Mouse (Mus musculus): ENCODE data around the gene Ptpro. TPM values are rescaled to one million over a fixed set of nuclear protein-coding genes. Genes with fewer than 3 reads are reported as not detected.

The Ptpro gene
- polyA plus RNA-seq, 1 experiment from 2014 or later, result 3.3 TPM

DNA sequence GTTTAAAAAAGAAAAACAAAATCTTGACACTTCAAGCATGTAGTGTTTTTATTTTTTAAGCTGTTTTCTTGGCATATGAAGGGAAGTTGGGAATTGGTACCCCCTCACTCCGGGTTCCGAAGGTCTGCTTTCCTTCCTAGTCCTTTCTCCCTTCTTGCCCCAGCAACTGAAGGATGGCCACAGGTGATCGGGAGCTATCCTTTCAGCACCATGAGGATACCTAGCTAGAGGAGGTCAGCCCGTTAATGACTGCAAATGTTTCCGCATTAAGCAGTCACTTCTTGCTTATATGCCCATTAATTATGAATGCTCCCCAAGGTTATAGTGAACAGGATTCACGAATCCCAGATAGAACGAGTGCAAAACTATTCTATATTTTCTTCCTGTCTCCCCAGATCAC, 1.3 kb downstream of the Ptpro start:
- Histone ChIP-seq H3K27me3 (ENCODE audit: control insufficient read depth, insufficient read depth, low read length) (peaks cover 21% of the 10 kb centered on the region), H3K4me3 (replicated peaks; ENCODE audit: low read length) (no peak overlapping the region), H3K36me3 (ENCODE audit: control insufficient read depth, insufficient read depth, low read length) (no peaks in the 10 kb centered on the region), H3K9me3 (replicated peaks; ENCODE audit: control insufficient read depth, low read length) (no peaks in the 10 kb centered on the region), H3K27ac (ENCODE audit: low read length) (no peak overlapping the region), H3K4me2 (ENCODE audit: low read depth, low read length) (no peak overlapping the region), H3K9ac (ENCODE audit: low read length) (no peak overlapping the region), H3K4me1 (ENCODE audit: control insufficient read depth, insufficient read depth, low read length) (no peaks in the 10 kb centered on the region)
- ATAC-seq (ENCODE audit: insufficient read depth, low FRiP score), result no peak
- whole genome bisulfite sequencing, result 8% methylated on average over 7 of the region's 7 CpGs

DNA sequence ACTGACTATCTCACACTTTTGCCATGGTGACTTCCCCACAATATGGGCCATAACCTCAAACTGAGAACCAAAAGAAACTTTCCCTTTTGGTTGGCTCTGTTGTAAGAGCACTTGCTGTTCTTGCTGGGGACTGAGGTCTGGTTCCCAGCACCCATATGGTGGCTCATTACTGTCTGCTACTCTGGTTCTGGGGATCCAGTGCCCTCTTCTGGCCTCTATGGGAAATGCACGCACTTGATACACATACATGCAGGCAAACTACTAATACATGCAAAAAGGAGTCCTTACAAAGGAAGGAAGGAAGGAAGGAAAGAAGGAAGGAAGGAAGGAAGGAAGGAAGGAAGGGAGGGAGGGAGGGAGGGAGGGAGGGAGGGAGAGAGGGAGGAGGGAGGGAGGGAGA, 8.9 kb downstream of the Ptpro start:
- Histone ChIP-seq H3K4me3 (replicated peaks; ENCODE audit: low read length) (no peak overlapping the region), H3K36me3 (ENCODE audit: control insufficient read depth, insufficient read depth, low read length) (no peaks in the 10 kb centered on the region), H3K4me2 (ENCODE audit: low read depth, low read length) (no peak overlapping the region), H3K27me3 (ENCODE audit: control insufficient read depth, insufficient read depth, low read length) (no peaks in the 10 kb centered on the region), H3K9ac (ENCODE audit: low read length) (no peak overlapping the region), H3K27ac (ENCODE audit: low read length) (no peak overlapping the region), H3K9me3 (replicated peaks; ENCODE audit: control insufficient read depth, low read length) (no peaks in the 10 kb centered on the region), H3K4me1 (ENCODE audit: control insufficient read depth, insufficient read depth, low read length) (no peaks in the 10 kb centered on the region)
- 91% methylated on average over 1 of the region's 1 CpGs for WGBS
- no peak for ATAC-seq (ENCODE audit: insufficient read depth, low FRiP score)

DNA sequence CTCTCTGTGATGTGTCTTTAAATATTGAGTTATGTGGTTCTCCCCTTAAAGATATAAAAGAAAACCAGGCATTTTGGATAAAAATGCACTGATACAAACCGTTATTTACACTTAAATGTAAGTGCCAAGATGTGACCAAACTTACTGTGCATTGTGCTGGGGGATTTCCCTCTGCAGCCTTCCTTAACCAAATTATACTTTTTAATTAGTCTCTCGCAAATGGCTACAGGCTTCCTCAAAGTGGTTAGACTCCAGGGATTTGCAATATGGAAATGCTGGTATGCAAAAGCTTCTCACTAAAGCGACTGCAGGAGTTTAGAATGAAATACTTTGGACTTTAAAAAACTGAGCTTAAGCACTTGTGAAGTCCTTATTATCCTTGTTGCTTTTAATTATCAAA, 10.0 kb downstream of the Ptpro start:
- H3K9ac ChIP-seq (ENCODE audit: low read length), result no peak overlapping the region
- ATAC-seq (ENCODE audit: insufficient read depth, low FRiP score), result no peak
- no peak overlapping the region for H3K27ac ChIP-seq (ENCODE audit: low read length)
- 68% methylated on average over 3 of the region's 3 CpGs for WGBS
- no peak overlapping the region for H3K4me2 ChIP-seq (ENCODE audit: low read depth, low read length)
- no peaks in the 10 kb centered on the region for H3K4me1 ChIP-seq (ENCODE audit: control insufficient read depth, insufficient read depth, low read length)
- no peak overlapping the region for H3K4me3 ChIP-seq (replicated peaks; ENCODE audit: low read length)
- H3K27me3 ChIP-seq (ENCODE audit: control insufficient read depth, insufficient read depth, low read length), result no peaks in the 10 kb centered on the region
- H3K9me3 ChIP-seq (replicated peaks; ENCODE audit: control insufficient read depth, low read length), result no peaks in the 10 kb centered on the region
- H3K36me3 ChIP-seq (ENCODE audit: control insufficient read depth, insufficient read depth, low read length), result no peaks in the 10 kb centered on the region

DNA sequence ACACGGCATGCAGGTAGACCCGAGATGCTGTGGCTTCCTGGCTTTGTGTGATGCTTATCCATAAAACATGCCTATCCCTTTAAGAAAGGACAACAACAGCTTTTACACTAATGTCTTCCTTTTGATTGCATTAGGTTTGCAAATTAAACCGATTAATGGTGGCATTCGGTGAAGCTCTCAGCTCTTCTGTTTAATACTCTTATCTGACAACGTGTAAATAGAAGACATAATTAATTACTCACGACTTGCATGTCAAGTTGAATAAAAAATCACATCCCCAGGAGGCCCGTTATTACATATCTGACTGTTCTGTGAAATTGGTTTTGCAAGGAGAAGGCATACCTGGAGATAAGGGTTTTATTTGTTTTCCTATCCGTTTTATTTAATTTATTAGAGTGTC, 15.9 kb downstream of the Ptpro start:
- Histone ChIP-seq H3K27ac (ENCODE audit: low read length) (no peak overlapping the region), H3K36me3 (ENCODE audit: control insufficient read depth, insufficient read depth, low read length) (no peaks in the 10 kb centered on the region), H3K4me1 (ENCODE audit: control insufficient read depth, insufficient read depth, low read length) (no peaks in the 10 kb centered on the region), H3K9me3 (replicated peaks; ENCODE audit: control insufficient read depth, low read length) (no peaks in the 10 kb centered on the region), H3K4me2 (ENCODE audit: low read depth, low read length) (no peak overlapping the region), H3K4me3 (replicated peaks; ENCODE audit: low read length) (no peak overlapping the region), H3K9ac (ENCODE audit: low read length) (no peak overlapping the region), H3K27me3 (ENCODE audit: control insufficient read depth, insufficient read depth, low read length) (no peaks in the 10 kb centered on the region)
- WGBS, result 53% methylated on average over 8 of the region's 8 CpGs
- no peak for ATAC-seq (ENCODE audit: insufficient read depth, low FRiP score)

DNA sequence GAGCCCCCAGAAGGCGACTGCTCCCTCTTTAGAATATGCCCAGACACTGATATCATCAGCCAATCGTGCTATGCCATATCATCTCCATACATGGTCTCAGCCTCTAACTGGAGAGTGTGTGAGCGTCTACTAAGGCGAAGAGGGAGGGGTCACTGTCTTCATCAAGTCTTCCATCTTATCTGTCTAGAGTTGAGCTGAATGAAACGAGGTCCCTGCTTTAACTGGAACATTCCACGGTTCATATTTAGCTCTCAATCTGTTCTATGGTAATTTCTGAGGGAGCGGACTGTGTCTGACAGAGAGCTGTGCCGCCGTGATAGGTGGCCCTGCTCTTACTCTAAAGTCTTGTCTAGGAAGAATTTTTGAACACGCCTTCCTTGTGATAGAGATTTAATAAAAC, 16.5 kb downstream of the Ptpro start:
- ATAC-seq (ENCODE audit: insufficient read depth, low FRiP score), result no peak
- Histone ChIP-seq H3K4me2 (ENCODE audit: low read depth, low read length) (no peak overlapping the region), H3K4me1 (ENCODE audit: control insufficient read depth, insufficient read depth, low read length) (no peaks in the 10 kb centered on the region), H3K9me3 (replicated peaks; ENCODE audit: control insufficient read depth, low read length) (no peaks in the 10 kb centered on the region), H3K4me3 (replicated peaks; ENCODE audit: low read length) (no peak overlapping the region), H3K9ac (ENCODE audit: low read length) (no peak overlapping the region), H3K36me3 (ENCODE audit: control insufficient read depth, insufficient read depth, low read length) (no peaks in the 10 kb centered on the region), H3K27me3 (ENCODE audit: control insufficient read depth, insufficient read depth, low read length) (no peaks in the 10 kb centered on the region), H3K27ac (ENCODE audit: low read length) (no peak overlapping the region)
- 80% methylated on average over 10 of the region's 10 CpGs for WGBS

DNA sequence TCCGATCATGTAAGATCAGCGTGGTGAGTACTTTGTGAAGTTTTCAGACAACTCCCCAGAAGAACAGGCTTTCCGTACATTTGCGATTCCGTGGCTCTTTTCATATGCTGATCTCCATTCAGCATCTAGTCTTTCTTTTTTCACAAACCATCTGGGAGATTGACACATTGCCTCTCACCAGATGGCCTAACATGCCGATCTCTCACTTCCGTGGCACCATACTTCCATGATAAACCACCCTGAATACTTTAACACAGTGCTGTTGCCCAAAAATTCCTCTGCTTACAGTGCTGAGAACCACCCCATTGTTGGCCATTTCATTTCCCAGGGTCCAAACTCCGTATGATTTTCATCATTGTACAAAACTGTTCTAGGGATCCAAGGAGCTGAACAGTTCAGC, 20.4 kb downstream of the Ptpro start:
- H3K4me2 ChIP-seq (ENCODE audit: low read depth, low read length), result no peak overlapping the region
- H3K36me3 ChIP-seq (ENCODE audit: control insufficient read depth, insufficient read depth, low read length), result no peaks in the 10 kb centered on the region
- no peak overlapping the region for H3K27ac ChIP-seq (ENCODE audit: low read length)
- H3K9me3 ChIP-seq (replicated peaks; ENCODE audit: control insufficient read depth, low read length), result no peaks in the 10 kb centered on the region
- 90% methylated on average over 8 of the region's 8 CpGs for WGBS
- H3K9ac ChIP-seq (ENCODE audit: low read length), result no peak overlapping the region
- H3K4me3 ChIP-seq (replicated peaks; ENCODE audit: low read length), result no peak overlapping the region
- H3K27me3 ChIP-seq (ENCODE audit: control insufficient read depth, insufficient read depth, low read length), result no peaks in the 10 kb centered on the region
- no peak for ATAC-seq (ENCODE audit: insufficient read depth, low FRiP score)
- H3K4me1 ChIP-seq (ENCODE audit: control insufficient read depth, insufficient read depth, low read length), result no peaks in the 10 kb centered on the region

DNA sequence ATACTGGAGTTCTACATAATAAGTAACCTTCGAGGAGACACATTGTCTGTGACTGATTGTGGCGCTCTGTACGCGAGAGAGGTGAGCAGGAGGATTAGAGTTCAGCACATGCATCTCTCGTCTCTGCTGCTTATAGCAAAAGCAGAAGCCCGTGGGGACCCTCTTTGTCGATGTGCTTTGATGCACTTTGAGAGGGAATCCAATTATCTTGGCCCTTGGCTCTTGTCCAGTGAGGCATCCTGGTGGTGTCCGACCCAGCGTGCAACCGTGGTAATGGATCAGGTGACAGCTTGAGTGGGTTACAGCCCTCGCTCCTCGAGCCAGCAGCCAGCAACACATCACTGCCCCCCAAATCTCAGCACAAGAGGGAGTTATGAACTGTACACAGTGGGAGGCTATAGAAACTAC, 25.5 kb downstream of the Ptpro start:
- Histone ChIP-seq H3K27me3 (ENCODE audit: control insufficient read depth, insufficient read depth, low read length) (no peaks in the 10 kb centered on the region), H3K9ac (ENCODE audit: low read length) (no peak overlapping the region), H3K9me3 (replicated peaks; ENCODE audit: control insufficient read depth, low read length) (no peaks in the 10 kb centered on the region), H3K4me2 (ENCODE audit: low read depth, low read length) (no peak overlapping the region), H3K4me1 (ENCODE audit: control insufficient read depth, insufficient read depth, low read length) (no peaks in the 10 kb centered on the region), H3K36me3 (ENCODE audit: control insufficient read depth, insufficient read depth, low read length) (no peaks in the 10 kb centered on the region), H3K27ac (ENCODE audit: low read length) (no peak overlapping the region), H3K4me3 (replicated peaks; ENCODE audit: low read length) (no peak overlapping the region)
- 61% methylated on average over 12 of the region's 12 CpGs for WGBS
- ATAC-seq (ENCODE audit: insufficient read depth, low FRiP score), result no peak

DNA sequence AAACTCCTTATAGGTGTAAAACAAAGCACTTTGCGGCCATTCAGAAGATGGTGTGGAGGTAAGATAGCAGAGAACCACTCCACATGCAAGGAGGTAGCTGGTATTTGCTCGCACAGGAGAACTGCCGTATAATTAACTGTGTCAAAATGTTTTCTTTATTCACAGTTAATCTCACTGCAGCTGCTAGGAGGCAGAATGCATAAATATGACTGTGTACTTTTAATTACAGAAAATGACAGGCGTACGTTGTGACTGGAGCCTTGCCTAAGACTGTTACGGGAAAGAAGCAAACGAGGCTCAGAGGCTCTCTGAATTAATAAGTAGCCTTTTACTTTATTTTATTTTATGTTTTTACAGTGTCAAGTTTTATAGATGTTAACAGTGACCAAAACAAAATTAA, 27.5 kb downstream of the Ptpro start:
- Histone ChIP-seq H3K36me3 (ENCODE audit: control insufficient read depth, insufficient read depth, low read length) (no peaks in the 10 kb centered on the region), H3K4me2 (ENCODE audit: low read depth, low read length) (no peak overlapping the region), H3K27ac (ENCODE audit: low read length) (no peak overlapping the region), H3K4me1 (ENCODE audit: control insufficient read depth, insufficient read depth, low read length) (no peaks in the 10 kb centered on the region), H3K4me3 (replicated peaks; ENCODE audit: low read length) (no peak overlapping the region), H3K9me3 (replicated peaks; ENCODE audit: control insufficient read depth, low read length) (no peaks in the 10 kb centered on the region), H3K27me3 (ENCODE audit: control insufficient read depth, insufficient read depth, low read length) (no peaks in the 10 kb centered on the region), H3K9ac (ENCODE audit: low read length) (no peak overlapping the region)
- 80% methylated on average over 7 of the region's 7 CpGs for WGBS
- ATAC-seq (ENCODE audit: insufficient read depth, low FRiP score), result no peak

DNA sequence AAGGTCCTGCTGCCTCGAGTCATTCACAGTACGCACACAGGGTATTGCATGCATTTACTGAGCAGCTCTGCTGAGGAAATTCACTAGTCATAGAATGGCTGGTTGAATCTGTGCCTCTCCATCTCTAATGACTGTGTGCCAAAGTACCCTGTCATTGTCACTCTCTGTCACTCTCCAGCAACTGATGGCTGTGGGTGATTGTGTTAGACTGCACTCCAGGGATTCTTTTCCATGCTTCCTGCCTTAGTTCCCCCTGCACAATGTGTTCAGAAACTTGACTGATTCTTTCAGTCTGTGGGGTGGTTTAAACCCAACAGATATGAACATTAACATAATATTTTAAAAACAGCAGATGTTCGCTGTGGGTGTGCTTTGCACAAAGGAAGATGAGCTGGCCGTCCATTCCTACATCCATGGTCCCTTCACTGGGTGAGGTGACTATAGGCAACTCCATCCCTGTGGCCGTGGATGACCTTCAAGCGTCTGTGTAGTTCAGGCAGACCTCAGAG, 29.5 kb downstream of the Ptpro start:
- Histone ChIP-seq H3K36me3 (ENCODE audit: control insufficient read depth, insufficient read depth, low read length) (no peaks in the 10 kb centered on the region), H3K9ac (ENCODE audit: low read length) (no peak overlapping the region), H3K4me1 (ENCODE audit: control insufficient read depth, insufficient read depth, low read length) (no peaks in the 10 kb centered on the region), H3K9me3 (replicated peaks; ENCODE audit: control insufficient read depth, low read length) (no peaks in the 10 kb centered on the region), H3K4me3 (replicated peaks; ENCODE audit: low read length) (no peak overlapping the region), H3K27ac (ENCODE audit: low read length) (no peak overlapping the region), H3K4me2 (ENCODE audit: low read depth, low read length) (no peak overlapping the region), H3K27me3 (ENCODE audit: control insufficient read depth, insufficient read depth, low read length) (no peaks in the 10 kb centered on the region)
- 81% methylated on average over 6 of the region's 6 CpGs for WGBS
- ATAC-seq (ENCODE audit: insufficient read depth, low FRiP score), result no peak

DNA sequence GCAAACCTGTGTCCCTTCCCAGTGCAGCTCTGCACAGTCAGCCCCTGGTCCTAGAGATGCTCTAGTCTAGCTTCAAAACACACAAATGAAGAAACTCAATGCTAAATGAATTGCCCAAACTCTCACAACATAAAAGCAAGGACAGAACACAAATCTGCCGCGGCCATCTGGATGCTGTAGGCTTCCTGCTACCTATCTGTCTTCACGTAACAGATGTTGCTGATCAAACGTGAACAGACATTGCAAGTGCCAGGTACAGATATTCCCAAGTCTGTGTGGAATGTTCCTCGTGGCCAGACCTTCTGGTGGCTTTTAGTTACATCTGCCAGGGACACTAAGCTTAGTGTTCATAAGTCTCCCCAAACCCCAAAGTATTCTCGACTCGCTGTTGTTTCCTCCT, 29.9 kb downstream of the Ptpro start:
- ATAC-seq (ENCODE audit: insufficient read depth, low FRiP score), result no peak
- Histone ChIP-seq H3K4me1 (ENCODE audit: control insufficient read depth, insufficient read depth, low read length) (no peaks in the 10 kb centered on the region), H3K9me3 (replicated peaks; ENCODE audit: control insufficient read depth, low read length) (no peaks in the 10 kb centered on the region), H3K27me3 (ENCODE audit: control insufficient read depth, insufficient read depth, low read length) (no peaks in the 10 kb centered on the region), H3K4me2 (ENCODE audit: low read depth, low read length) (no peak overlapping the region), H3K27ac (ENCODE audit: low read length) (no peak overlapping the region), H3K4me3 (replicated peaks; ENCODE audit: low read length) (no peak overlapping the region), H3K9ac (ENCODE audit: low read length) (no peak overlapping the region), H3K36me3 (ENCODE audit: control insufficient read depth, insufficient read depth, low read length) (no peaks in the 10 kb centered on the region)
- 54% methylated on average over 7 of the region's 7 CpGs for WGBS

Measured in stomach, embryonic 16.5 days (tissue).